Mouse (Mus musculus): Measurements from ENCODE around the gene 2010111I01Rik.
A peak's percentile ranks its signal among the peaks of the same experiment; 100 is the strongest.
"Not testable (repeated sequence)": the region's sequence is repeated elsewhere in the genome, so short reads cannot be mapped to it uniquely, and the experiment has no call there.

2010111I01Rik gene

DNA sequence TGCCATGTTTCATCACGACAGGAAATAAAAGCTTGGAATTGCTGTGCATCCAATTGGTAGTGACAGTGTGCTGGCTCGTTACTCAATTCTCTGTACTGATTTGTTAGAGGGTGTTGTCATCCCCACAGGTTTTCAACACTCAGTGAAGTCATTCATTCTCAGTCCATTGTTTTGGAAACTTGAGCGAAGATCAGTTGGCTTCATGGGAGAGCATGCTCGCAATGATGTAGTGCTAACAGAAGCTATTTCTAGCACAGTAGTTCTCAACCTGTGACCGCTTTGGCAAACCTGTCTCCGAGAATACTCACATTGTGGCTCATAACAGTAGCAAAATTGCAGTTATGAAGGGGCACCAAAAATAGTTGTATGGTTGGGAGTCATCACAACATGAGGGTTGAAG is 8.7 kb upstream of the 2010111I01Rik start:
- no peak for DNase-seq (ENCODE audit: low spot score)

DNA sequence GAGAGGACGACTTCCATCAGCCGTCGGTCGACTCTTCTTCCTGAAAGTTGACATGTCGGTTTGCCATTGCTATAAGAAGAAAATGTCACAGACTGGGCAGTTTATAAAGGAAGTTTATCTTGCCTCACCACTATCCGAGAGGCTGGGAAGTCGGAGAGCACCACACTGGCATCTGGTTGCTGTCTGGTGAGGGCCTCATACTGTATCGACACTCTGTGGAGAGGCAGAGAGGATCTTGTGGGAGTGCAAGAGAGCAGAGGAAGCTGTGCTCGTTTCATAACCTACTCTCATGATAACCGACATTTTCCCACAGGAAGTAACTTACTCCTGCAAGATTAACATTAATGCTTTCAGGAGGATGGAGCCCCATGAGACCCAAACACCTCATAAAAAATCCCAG is 7.9 kb upstream of the 2010111I01Rik start:
- DNase-seq (ENCODE audit: low spot score): no peak

DNA sequence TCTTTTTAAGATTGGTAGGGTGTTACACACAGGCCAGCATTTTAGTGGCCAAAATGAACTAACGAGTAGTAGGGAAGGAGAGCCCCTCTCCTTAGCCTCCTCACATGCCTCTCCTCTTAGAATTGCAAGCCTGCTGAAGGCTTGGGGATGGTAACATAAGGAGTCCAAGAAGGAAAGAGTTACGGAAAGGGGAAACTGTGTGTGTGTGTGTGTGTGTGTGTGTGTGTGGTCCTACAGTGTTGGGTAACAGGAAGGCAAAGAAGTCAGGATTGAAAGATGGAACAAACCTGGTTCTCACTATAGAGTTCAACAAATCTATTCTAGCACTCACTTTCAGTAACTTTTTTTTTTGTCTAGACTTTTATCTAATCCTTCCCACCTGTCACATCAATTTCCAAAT is 1.3 kb upstream of the 2010111I01Rik start:
- DNase-seq (ENCODE audit: low spot score): no peak

DNA sequence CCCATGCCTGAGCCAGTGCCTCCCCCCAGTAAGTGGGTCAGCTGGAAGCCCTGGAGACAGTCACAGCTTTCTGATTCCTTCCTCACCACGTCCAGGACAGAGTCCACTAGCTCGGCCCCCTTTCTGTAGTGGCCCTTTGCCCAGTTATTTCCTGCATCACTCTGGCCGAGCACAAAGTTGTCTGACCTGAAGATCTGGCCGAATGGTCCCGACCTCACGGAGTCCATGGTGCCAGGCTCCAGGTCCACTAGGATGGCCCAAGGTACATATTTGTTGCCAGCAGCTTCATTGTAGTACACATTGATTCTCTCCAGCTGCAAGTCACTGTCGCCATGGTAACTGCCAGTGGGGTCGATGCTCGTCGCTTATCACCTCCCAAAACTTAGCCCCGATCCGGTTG is 3.5 kb downstream of the 2010111I01Rik start:
- no peak for DNase-seq (ENCODE audit: low spot score)

DNA sequence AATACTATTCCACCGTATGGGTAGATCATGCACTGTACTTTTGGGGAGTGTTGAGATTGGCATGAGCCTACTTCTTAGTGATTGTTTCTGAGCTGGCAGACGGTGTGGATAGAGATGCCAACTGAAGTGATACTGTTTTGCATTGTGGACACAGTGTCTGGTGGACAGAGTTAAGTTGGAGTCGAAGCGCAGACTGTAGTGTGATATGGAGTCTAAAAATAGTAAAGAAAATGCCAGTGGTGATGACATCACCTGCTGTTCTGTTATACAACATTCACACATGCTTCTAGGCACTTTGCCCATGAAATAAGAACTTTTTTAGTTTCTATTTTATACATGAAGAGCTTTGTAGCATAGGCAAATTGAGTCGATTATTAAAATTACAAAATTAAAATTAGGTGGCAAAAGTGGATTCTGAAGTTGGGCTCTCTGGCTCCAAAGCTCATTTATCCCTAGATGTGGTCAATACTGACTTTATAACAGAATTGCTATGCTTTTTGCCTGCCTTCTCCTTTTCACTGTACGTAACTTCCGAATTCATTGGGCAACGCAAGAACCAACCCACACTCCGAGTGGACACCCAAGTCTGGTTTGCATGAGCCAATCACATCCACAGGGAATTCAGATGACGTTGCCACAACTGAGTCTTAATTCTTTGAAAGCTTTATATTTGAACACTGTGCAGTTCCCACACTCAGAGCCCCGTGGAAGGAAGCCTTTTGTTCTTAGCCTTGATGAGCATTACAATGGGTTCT is 6.0 kb downstream of the 2010111I01Rik start:
- no peak for DNase-seq (ENCODE audit: low spot score)

DNA sequence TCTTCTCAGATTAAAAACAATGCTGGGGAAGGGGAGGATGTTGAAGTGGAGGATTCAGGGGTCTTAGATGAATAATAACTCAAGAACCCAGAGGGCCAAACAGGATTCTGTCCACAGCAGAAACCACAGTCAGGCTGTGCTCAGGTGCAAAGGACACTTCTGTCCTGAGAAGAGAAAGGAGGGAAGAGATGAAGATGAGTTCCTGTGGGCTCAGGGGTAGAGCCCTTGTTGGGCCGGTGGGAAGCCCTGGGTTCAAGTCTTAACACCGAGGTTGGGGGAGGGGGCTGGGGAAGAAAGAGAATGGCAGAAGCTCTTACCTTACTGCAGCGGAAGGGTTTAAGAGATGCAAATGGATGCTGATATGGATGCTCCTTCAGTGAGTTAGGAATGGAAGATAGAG is 7.7 kb downstream of the 2010111I01Rik start:
- no peak for DNase-seq (ENCODE audit: low spot score)

DNA sequence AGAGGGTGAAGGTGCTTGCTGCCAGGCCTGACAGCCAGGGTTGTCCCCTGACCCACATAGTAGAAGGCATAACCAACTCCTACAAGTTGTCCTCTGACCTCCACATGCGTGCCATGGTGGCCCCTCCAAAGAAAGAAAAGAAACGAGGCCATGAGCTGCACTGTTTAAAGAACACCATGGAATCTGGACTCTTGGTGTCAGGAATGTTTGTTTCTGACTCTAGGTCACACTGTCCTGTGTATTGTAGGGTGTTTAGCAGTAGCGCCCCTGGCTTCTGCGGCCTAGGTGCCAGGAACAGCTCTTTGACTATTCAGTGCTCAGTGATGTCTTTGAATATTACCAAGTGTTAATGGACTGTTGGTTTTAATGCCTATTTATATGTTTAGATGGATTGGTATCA is 8.4 kb downstream of the 2010111I01Rik start:
- no peak for DNase-seq (ENCODE audit: low spot score)

DNA sequence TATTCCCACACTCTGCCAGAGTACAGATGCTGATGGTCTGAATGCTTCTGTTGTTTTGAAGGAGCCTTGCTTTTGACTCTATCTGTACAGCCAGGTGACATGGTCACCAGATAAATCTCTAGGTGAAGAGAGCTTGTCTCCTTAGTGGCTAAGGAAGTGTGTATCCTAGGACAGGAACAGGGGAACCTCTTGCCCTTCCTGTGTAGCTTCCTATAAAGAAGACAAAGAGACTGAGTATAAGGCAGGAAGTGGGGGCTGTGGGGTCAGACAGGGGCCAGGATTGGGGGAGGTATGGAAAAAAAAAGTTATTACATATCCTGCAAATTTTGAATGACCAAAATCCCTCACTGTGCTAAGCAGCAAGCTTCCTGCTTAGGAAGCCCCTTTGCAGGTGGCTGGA is 13.4 kb downstream of the 2010111I01Rik start:
- no peak for DNase-seq (ENCODE audit: low spot score)

DNA sequence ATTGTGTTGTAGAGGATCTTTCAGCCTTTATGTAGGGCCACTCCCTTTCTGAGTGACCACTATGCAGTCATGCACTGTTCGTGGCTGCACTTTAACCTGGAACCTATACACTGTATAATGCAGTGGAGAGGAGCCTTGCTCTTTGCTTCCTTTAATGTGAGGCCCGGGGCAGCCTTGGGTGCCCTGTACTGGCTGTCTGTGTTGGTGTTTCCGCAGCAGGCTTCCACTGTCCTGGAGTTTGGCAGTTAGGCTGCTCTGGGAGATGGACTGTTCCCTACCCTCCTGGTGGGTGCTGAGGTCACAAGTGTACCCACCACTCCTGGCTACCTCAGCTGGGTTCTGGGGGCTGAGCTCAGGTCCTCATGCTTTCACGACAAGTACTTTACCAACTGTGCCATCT is 14.1 kb downstream of the 2010111I01Rik start:
- DNase-seq (ENCODE audit: low spot score): no peak

DNA sequence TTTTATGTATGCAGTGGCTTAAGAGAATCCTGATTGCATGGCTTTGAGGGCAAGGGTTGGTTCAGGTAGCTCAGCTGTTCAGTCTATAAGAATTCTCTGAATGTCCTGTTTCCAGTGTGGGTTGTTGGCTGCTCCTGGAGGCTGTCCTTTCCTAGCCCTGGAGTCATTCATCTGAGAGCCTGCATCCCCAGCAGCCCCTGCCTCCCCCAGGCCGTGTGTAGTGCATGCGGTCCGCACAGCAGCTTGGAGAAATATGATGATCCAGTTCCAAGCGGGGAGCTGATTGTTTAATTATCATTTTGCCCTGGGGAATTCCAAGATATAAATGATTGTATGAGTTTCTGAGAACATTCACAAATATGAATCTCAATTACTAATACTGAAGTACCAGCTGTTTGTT is 14.5 kb downstream of the 2010111I01Rik start:
- DNase-seq (ENCODE audit: low spot score): no peak

DNA sequence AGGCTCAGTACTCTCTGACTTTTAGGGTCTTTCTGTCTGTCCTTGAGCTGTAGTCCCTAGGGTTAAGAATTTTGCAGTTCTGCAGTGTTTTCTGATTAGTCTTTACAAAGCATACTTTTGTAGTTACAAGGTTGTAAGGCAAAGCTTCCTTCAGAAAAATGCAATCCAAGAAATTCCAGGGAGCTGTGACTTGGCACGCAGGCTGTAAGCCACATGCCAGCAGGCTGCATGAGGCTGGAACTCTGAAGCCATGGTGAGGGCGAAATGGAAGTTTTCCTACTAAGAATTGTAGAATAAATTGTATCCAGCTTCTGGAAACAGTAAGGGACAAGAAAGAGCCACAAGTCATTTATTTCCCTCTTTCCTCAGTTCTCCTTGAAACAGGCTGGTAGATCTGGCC is 15.4 kb downstream of the 2010111I01Rik start:
- DNase-seq (ENCODE audit: low spot score): no peak

DNA sequence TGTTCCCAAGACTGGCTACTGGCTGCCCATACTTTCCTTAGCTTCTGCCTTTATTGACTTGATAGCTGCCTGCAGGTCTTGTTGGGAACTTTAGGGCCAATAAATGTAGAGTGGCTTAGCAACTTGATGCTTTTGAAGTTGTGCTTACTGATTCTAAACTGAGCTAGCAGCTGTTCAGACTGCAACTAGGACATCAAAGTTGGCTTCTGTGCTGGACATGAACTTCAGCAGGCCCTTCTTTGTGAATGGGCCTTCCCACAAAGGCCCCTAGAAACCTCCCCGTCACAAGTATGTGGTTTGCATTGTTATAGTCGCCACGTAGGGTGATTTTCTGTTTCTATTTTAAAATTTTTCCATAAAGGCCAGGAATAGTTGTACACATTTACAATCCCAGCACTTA is 19.8 kb downstream of the 2010111I01Rik start:
- no peak for DNase-seq (ENCODE audit: low spot score)

DNA sequence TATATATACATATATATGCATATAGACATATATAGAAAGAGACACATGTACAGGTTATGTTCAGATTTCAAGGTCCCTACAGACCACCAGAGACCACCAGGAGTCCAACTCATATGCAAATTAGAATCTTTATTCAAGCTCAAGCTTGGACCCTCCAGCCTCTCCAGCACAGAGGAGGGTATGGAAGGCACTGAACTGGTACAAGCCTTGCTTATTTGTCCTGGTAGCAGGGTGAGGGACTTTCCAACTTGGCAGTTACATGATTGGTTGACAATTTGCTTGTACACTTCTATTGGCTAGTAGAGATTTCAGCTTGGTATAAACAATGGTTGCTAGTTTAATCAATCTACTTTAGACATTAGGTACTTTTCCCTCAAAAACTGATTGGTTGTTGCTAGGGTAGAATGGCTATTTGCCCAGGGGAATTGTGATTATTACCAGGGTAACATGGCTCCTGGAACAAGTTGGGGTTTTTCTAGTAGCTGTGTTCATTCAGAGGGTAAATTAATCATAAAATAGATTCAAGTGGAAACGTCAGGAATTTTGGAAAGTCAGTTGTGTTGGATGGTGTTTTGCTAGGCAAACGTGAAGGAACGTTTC is 25.3 kb downstream of the 2010111I01Rik start:
- DNase-seq (ENCODE audit: low spot score): no peak

DNA sequence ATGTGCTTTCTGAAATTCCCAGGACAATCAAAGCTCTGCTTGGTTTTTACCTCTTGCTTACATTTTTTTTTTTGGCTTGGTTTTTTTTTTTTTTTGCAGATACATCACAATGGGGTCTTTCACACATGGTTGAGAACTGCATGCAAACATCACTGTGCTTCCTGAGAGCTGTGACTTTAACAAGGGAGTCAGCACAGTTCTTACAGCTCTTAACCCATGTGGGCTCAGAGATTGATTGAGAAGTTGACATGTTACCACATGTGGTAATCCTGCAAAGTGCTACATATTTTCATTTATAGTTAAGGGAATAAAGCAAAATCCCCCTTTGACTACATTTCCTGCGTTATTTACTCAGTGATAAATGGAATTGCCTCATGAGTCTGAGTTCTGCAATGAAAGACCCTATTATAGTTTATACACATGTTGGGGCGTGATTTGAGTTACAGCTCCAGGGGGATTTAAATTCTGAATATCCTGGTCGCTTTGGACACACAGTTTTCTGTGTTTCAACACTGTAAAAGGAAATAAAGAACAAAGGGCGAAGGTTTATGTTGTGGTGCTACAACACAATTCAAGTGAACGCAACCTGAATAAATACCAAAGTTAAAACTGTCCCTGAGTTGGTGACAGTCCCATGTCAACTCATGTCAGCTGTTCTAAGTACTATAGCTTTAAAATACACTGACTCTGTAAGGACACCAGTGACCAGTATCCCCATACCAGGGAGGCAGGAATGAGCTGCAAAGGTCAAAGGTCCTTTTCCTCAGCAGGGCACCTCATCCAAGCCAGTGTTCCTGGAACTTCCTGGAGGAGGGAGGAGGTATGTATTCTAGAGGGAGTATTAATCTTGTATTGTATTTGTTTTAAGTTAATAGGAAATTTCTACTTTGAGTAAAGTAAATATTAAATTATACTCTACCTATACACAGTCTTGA is 29.1 kb downstream of the 2010111I01Rik start:
- DNase-seq (ENCODE audit: low spot score): no peak

DNA sequence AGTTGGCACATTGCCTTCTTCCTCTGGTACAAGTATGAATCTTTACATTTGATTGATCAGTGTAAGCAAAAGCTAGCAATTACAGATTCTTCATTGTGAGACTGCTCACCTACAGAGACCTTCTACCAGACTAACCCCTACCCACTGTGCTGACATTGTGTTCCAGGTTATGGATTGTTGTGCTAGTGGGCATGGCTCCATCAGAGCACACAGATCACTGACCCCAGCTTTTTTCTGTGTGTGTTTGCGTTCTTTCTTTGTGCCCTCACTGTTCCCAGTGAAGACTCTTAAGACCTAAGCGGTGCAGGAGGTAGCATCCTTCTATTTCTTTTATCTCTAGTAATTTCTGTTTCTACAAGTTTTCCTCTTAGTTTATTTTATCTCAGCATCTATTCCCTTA is 32.1 kb downstream of the 2010111I01Rik start:
- no peak for DNase-seq (ENCODE audit: low spot score)

DNA sequence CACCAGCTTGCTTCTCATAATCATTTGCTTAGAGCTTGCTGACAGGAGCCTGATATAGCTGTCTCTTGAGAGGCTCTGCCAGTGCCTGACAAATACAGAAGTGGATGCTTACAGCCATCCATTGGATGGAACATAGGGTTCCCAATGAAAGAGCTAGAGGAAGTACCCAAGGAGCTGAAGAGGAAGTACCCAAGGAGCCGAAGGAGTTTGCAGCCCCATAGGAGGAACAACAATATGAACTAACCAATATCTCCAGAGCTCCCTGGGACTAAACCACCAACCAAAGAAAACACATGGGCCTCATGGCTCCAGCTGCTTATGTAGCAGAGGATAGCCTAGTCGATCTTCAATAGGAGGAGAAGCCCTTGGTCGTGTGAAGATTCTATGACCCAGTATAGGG is 42.8 kb downstream of the 2010111I01Rik start:
- not testable (repeated sequence) for DNase-seq (ENCODE audit: low spot score)

DNA sequence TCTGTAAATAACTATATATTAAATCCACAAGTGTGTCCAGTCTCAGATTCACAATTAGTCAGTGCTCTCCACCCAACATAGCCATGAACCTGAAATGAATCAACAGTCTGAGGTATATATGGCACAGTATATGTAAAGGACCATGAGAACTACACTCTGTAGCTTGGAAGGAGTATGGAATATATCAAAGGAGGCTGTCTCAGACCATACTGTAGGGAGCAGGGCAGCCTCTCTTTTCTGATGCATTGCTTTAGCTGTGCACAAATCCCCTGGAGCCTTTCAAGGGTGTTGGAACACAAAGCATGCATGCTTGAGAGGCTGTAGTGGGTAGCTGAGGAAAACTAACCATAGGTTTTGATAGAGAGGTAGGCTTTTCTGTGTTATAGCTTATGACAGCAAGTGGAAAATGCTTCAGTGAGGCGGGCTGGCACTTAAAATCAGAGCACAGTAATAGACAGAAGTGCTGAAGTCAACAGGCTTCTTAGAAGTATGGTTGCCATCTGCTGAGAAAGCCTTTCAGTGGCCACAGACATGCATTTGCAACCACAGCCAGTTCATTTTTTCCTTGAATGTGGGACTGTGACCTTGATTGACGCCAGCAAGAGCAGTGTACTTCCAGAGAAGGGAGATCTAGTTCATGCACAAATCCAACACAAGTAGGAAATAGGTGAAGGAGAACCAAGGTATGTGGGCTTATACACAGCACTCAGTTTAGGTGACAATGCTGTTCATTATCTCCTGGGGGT is 45.8 kb downstream of the 2010111I01Rik start:
- DNase-seq (ENCODE audit: low spot score): peak; percentile 14

DNA sequence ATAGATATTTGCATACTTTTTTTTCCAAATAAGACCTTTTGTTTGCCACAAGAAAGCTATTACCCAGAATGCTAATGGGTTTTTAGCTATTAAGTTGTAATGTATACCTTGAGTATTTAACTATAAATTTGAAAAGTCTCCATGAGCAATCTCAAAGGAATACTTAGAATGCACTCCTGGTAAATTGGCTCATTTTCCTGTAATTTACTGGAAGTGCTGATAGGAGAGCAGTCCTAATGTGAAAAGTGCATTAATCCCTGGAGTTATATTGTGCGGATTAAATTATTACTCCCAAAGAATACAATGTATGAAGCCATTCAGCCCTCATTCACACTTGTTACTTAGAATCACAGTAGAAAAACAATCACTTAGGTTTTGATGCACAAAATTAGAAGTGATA is 49.7 kb downstream of the 2010111I01Rik start:
- DNase-seq (ENCODE audit: low spot score): no peak

DNA sequence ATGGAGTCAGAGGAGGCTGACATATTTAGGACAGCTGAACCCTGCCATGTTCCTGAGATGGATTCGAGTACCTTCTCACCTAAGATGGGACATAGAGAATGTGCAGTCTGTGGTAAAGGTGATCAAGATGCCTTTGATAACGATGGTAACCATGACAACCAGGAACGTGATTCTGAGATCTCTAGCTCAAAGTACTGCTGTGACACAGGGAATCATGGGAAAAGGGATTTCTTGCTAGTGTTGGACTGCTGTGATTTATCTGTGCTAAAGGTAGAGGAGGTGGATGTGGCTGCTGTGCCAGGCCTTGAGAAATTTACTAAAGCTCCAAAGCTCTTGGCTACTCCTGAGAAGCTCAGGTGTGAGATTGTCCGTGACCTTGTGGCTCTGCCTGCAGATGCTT is 50.7 kb downstream of the 2010111I01Rik start:
- no peak for DNase-seq (ENCODE audit: low spot score)

DNA sequence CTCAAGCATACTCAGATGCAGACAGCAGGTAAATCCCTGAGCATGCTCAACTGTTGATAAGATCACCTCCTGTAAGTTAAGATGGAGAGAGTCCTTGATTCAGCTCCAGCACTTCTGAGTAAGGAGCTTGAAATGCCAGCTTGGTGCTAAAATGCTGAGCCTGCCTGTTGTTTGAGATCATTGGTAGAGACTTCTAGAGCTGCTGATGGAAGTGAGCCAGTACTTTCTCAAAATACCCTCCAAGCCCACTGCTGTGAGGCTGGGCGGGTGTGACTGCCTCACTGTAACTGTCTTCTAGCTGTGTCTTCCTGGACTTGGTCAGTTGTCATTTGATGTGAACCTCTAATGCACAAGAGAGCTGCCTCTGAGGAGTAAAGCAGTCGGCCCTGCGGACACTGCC is 51.4 kb downstream of the 2010111I01Rik start:
- no peak for DNase-seq (ENCODE audit: low spot score)

DNA sequence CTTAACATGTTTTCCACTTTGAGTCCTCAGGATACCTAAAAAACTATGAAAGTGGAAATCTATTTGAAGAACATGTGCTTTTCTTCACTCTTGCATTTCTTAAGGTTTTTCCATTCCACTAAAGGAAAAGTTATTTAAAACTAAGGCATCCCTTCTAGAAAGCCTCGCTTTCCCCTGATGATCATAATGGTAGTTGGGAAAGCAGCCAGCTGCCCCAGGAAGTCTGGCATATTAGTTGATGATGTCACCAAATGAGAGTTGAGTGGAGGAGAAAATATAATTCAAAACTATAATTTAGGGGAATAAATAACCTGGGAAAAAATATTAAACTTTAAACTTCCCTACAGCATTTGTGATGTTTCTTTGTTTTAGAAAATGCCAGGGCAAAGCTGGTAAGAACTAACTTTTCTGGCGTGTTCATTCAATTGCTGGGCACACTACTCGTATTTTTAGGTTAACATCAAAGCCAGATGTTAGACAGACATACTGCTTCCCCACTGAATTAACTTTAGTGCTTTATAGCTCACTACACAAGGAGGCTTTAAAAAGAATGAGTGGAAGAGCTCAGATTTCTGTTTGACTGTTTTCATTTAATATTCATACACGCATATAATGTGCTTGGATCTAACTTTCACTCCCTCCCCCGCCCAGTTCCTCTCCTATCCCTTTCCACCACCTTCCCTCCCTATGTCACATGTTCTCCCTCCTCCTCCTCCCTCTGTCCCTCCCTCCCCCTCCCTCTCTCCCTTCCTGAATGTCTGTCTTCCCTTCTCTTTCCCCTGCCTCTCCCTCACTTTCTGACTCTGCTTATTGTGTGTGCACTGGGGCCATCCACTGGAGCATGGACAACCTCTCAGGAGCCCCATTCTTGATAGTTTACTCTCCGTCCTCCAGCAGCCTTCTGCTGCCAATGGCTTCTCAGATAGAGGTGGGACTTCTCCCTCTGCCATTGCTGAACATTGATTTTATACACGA is 58.8 kb downstream of the 2010111I01Rik start:
- no peak for DNase-seq (ENCODE audit: low spot score)
